Mouse (Mus musculus) heart, postnatal 10 days (tissue): ENCODE measurements around the gene Gm20388. TPM values are rescaled to one million over a fixed set of nuclear protein-coding genes. Genes with fewer than 3 reads are reported as not detected.
"Not testable (repeated sequence)": the region's sequence is repeated elsewhere in the genome, so short reads cannot be mapped to it uniquely, and the experiment has no call there.

Experiments used
- DNase-seq, 2 experiments: peaks; one replicate each; pipeline ENCODE4 v3.0.0; 2021
- intact Hi-C: fragments of 180-260 bp; cut with DNase I; formaldehyde crosslinking; loops from one replicate; pipeline ENCODE4 v1.15.1; 2025
- total RNA-seq, 2 experiments: library from RNA; stranded (reverse); gene quantifications; 2 replicates each; pipeline ENCODE4 v1.2.3; 2021

Gene Gm20388
- total RNA-seq, 2 experiments from 2014 or later, result 2.0 to 2.2 TPM

DNA sequence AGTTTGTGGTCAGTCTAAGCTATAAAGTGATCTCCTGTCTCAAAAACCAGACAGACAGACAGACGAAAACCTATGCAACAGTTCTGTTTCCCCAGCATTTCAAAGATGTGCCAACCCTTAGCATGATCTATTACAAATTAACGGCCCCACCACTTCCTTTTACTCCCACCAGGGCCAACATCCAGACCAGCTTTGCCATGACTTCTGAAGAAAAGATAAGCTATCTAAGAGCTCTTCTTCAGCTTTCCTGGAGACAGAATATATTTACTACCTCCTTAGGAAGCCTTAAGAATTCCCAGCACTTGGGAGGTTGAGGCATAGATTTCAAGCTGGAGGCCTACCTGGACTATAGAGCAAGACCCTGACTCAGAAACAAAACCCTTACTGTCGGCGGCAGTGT, 4069.6 kb downstream of the Gm20388 start:
- no peak for DNase-seq
- intact Hi-C loops, result no loop called here

DNA sequence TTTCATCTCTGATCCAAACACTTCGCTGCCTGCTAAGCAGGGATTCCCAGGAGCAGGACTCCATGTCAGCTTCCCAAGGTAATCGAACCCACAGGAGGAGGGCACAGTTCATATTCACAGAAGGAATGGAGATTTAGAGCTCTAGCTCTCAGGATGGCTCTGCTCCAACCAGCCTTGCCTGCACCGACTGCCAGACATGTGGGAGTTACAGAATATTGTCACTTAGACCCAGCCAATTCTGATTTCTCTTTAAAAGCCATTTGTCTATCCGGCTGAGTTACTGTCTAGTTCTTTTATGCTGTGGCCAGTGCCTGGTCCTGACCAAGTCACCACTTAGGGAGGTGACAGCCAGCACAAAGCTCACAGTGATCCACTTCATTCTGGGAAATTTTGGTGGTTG, 4071.0 kb downstream of the Gm20388 start:
- intact Hi-C loops, result loop anchor here (2.0 kb wide), 2 partner anchors 31 to 39 kb away; partner anchors contain the start of genes Taf5l and Urb2
- peak; percentile 43 to 50 for DNase-seq

DNA sequence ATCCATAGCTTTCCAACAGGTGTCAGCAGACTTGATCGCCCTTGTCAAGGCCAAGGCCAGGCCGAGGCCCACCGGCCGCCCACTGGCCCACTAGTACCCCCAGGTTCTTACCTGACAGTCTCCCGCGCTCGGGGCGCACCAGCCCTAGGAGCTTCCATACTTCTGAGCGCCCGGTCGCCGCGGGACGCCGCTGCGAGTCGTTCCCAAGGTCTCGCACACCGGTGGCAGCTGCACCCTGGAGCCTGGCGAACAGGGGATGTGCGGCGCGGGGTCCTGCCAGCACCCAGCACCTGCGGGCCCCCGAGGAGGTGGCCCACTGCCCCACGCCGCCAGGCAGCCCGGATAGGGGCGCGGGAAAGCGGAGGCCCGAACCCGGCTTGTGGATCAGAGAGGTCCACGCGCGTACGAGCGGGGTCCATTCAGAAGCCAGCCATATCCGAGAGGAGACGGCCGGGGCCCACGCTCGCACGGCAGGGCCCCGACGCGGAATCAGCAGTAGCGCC, 4071.7 kb downstream of the Gm20388 start:
- intact Hi-C loops, result loop anchor here (2.0 kb wide), 2 partner anchors 32 to 38 kb away; partner anchors contain the start of genes Taf5l and Urb2
- no peak for DNase-seq

- intact Hi-C loops, result loop anchor here (2.0 kb wide), 2 partner anchors 32 to 38 kb away; partner anchors contain the start of genes Taf5l and Urb2
- DNase-seq, result peak; percentile 93 to 94
These were observed 4072.3 kb downstream of the Gm20388 start, which contains the start of gene Abcb10 for GRCm38 (mm10) chr8:123982826-123983400. Abcb10 (minus strand) TSS chr8:123983122.

- DNase-seq, result peak; percentile 54 to 57
- intact Hi-C loops, result no loop called here
These were observed 4078.0 kb downstream of the Gm20388 start for GRCm38 (mm10) chr8:123988605-123989038.

- peak; percentile 20 for DNase-seq
- intact Hi-C loops, result no loop called here
These were observed 4078.5 kb downstream of the Gm20388 start for GRCm38 (mm10) chr8:123989128-123989527.

DNA sequence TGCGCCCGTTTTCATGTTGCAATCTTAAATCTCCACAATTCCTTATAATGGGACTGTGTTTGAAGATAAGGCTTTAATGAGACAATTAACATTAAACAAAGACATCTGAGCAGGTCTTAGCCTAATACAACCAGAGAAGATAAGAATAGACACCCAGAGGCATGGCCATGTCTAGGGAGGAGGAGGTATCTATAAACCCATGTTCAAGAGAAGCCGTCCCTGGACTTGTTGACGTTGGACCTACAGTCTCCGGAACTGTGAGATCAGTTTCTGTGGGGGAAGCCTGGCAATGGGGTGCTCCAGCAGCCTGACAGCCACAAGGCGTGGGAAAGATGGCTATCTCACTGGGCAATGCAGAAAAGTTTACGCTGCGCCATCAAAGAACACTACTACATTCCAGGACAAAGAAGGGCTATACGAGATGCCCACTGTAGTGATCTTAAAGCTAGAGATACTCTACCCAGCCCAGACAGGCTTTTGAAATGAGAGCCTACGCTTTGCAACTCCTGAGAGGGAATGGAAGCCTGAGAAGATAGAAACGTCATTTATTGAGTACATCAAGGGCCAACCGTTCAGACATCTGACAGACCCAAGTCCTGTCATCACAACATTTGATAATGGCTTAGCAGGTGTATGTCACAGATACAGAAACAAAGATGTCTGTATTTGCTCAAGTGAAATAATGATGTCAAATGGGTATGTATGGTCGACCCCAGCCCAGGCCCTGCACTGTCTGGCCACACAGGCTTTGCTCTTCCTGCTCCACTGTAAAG, 4079.8 kb downstream of the Gm20388 start:
- intact Hi-C loops, result no loop called here
- DNase-seq, result no peak

DNA sequence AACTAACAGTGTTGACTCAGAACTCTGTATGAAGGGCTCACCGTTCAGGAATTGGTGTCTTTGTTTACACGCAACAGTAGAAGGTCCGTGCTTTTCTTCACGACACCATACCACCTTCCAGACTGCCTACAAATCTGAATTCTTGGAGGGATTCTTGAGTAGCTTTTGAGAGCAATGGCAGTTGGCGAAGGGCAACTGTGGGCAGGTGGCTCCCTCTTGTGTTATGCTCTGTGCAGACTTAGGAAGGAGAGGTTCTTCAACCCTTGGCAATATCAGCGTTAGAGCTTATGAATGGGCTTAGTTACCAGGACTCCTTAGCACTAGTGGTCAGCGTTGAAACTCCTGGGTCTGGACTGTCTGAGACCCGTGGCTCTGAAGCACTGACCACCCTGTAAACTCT, 4081.9 kb downstream of the Gm20388 start:
- intact Hi-C loops, result no loop called here
- DNase-seq, result peak in 1 of 2 experiments; percentile 26

DNA sequence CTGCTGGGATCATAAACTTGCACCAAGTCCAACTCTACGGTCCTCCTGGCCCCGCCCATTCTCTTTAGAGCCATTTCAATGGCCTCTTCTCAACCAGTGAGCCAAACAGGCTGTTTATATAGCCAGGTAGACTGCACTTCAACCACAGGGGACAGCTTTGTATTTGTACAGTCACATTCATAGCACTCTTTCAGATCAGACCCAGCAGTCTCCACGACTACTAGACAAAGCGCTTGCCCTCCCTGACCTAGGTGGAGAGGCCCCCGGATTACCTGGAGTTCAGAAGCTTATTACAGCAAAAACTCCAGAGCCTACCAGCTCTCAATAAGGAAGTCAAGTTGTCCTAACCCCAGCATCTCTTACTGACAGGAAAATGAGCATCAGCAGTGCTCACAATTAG, 4083.0 kb downstream of the Gm20388 start:
- no peak for DNase-seq
- intact Hi-C loops, result no loop called here

DNA sequence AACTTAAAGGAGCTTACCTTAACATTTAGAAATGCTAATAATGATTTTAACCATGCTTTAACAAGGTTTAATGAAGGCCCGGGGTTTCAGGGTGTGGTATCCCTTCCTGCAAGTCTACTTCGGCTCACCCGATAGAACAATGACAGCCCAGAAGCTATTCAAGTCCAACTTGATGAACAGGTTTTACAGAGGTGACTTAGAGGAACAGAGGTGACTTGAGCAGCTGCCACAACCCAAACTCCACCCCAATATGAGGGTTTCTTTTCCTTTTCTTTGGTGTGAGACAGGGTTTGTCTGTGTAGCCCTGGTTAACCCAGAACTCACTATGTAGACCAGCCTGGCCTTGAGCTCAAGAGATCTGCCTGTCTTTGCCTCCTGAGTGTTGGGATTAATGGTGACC, 4083.4 kb downstream of the Gm20388 start:
- DNase-seq, result no peak
- intact Hi-C loops, result no loop called here

DNA sequence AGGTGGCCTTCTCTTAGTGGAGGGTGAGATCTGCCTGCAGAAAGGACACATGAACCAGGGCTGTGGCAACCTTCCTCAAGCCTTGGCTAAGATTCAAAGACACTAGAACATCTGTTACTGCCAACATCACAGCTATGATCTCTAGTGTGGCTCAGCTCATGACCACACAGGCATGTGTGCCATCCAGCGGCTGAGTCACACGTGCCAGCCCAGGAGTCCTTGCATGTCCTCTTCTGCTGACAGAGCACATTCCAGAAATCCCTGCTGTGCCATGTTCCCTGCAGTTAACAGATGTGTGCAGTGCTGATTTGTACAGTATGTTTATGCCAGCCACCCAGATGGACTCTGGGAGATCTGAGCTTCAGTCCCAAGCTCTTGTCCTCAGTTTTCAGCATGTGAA, 4088.9 kb downstream of the Gm20388 start:
- DNase-seq, result peak; percentile 60 to 63
- intact Hi-C loops, result no loop called here

GRCm38 (mm10) chr8:124002546-124003108, 4092.0 kb downstream of the Gm20388 start:
- no peak for DNase-seq
- intact Hi-C loops, result no loop called here

- intact Hi-C loops, result no loop called here
- no peak for DNase-seq
These were observed 4097.2 kb downstream of the Gm20388 start for GRCm38 (mm10) chr8:124007829-124008228.

- intact Hi-C loops, result no loop called here
- no peak for DNase-seq
These were observed 4100.9 kb downstream of the Gm20388 start for GRCm38 (mm10) chr8:124011580-124011979.

GRCm38 (mm10) chr8:124011989-124012586, 4101.4 kb downstream of the Gm20388 start:
- intact Hi-C loops, result no loop called here
- no peak for DNase-seq

DNA sequence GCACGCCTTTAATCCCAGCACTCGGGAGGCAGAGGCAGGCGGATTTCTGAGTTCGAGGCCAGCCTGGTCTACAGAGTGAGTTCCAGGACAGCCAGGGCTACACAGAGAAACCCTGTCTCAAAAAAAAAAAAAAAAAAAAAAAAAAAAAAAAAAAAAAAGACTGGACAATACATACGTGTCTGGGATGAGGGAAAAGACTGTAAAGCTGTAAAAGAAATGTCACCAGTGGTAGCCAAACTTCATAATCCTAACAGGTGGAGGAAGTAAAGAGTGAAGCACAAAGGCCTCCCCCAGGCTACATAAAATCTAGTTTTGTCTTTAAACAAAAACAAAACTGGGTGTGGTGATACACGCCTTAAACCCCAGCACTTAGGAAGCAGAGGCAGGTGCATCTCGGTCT, 4103.7 kb downstream of the Gm20388 start:
- DNase-seq, intact Hi-C loops: not testable (repeated sequence)

- DNase-seq, result no peak
- intact Hi-C loops, result no loop called here
These were observed 4104.1 kb downstream of the Gm20388 start for GRCm38 (mm10) chr8:124014751-124015150.

DNA sequence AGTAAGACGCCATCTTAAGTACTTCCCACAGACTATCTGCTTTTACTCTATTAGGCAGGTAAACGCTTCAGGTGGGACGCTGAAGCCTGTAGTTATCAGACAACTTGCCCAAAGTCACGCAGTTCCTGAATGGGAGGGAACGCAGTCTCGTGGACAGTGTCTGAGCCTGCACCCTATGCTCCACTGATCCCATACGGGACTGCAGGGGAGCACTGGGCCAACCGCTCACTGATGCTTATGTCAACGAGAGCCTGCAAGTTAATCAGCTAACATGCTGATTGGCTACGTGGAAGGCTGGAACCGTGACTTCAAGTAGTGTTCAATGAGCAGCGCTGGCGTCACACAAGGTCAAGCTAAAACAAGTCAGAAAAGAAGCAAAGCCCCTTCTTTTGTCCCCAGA, 4109.1 kb downstream of the Gm20388 start:
- peak; percentile 25 to 30 for DNase-seq
- intact Hi-C loops, result loop anchor here (2.0 kb wide), 2 partner anchors 37 to 71 kb away; partner anchors contain the start of genes Abcb10 and Nup133

DNA sequence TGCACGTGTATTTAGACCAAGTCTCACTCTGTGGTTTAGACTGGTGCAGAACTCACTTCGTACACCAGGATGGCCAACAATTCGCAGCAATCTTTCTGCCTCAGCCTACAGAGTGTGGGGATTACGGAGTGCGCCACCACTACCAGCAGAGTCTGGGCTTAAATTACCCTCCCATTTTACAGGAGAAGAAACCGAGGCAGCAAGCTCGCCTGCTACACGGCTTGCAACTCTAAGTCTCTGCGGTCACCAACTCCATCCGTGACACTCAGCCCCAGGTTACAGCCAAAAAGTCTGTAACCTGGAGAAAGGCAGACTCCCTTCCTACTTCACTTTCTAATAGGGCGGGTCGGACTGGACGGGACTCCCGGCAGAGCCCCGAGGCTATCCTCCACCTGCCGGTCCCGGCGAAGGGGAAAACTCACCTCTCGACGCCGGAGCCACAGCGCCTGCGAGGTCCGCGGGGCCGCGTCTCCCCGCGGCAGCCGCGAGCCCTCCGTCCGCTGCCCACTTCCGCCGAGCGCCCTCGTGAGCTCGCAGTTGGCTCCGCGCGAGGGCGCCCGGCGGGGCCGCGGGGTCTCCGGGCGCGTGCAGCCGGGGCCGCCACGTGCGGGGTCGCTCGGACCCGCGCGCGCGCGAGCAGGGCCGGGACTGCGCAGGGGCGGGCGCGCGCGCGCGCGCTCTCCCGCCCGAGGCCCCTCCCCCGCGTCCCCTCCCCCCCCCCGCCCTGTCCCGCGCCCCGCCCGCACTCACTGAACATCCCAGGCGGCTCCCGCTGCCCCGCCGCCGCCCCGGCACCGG, 4110.0 kb downstream of the Gm20388 start:
- intact Hi-C loops, result loop anchor here (2.0 kb wide), 2 partner anchors 38 to 72 kb away; partner anchors contain the start of genes Abcb10 and Nup133
- DNase-seq, result peak; percentile 65 to 67
